Mouse (Mus musculus) stomach, postnatal 0 days (tissue): ENCODE results near the gene Naa16.

ENCODE experiments used
- CTCF ChIP-seq: IDR thresholded peaks from 2 replicates; pipeline ENCODE4 v1.5.1; 2016; ENCODE audit warnings: antibody characterized with exemption, low read depth, mild to moderate bottlenecking, moderate library complexity
- EP300 ChIP-seq: optimal IDR thresholded peaks from 2 replicates; pipeline ENCODE3; 2016; ENCODE audit warnings: antibody characterized with exemption

DNA sequence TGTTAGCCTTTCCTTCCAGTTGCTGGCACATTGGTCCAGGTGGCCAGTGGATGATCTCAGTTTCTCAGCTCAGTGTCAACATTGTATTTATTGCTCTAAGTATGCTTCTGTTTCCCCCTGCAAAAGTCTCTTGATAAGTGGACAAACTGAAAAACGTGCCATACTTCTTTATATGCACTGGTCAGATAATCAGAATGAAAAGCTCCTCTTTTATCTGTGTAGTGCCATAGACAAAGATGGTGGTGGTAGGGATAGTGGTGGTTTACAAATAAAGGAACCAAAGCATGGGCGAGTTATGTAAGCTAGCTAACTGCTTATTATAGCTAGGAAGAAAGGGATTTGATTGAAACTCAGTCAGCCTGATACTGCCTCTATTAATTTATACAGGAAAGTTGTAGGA, 17.1 kb upstream of the Naa16 start:
- no peak for TF ChIP-seq CTCF
- TF ChIP-seq EP300: no peak
